Mouse (Mus musculus) heart, adult 18-20 months (tissue): ENCODE data around the gene Gm49486. TPM values are rescaled to one million over a fixed set of nuclear protein-coding genes. Genes with fewer than 3 reads are reported as not detected.

ENCODE experiments used
- DNase-seq, 2 experiments: peaks; one replicate each; pipeline ENCODE4 v3.0.0; 2021 to 2022; ENCODE audit warnings: mixed read lengths in 1 of 2
- long read RNA-seq, 2 experiments: library from polyadenylated mRNA; stranded (forward); transcript quantifications; one replicate each; pipeline ENCODE4 v2.0.0; 2021
- total RNA-seq, 2 experiments: library from RNA; stranded (reverse); gene quantifications; 2 replicates each; pipeline ENCODE4 v1.2.3; 2021

The Gm49486 gene
- total RNA-seq = 1 to 10 TPM; 1.2 to 1.3 TPM
- long read RNA-seq, experiment 1, partial matches to known transcripts = 0 of 4 reads
- long read RNA-seq, experiment 1, other reads (novel, unspliced or antisense) = 4 of 4 reads
- long read RNA-seq, experiment 2, partial matches to known transcripts = 0 of 1 reads
- long read RNA-seq, experiment 2, other reads (novel, unspliced or antisense) = 1 of 1 reads

DNA sequence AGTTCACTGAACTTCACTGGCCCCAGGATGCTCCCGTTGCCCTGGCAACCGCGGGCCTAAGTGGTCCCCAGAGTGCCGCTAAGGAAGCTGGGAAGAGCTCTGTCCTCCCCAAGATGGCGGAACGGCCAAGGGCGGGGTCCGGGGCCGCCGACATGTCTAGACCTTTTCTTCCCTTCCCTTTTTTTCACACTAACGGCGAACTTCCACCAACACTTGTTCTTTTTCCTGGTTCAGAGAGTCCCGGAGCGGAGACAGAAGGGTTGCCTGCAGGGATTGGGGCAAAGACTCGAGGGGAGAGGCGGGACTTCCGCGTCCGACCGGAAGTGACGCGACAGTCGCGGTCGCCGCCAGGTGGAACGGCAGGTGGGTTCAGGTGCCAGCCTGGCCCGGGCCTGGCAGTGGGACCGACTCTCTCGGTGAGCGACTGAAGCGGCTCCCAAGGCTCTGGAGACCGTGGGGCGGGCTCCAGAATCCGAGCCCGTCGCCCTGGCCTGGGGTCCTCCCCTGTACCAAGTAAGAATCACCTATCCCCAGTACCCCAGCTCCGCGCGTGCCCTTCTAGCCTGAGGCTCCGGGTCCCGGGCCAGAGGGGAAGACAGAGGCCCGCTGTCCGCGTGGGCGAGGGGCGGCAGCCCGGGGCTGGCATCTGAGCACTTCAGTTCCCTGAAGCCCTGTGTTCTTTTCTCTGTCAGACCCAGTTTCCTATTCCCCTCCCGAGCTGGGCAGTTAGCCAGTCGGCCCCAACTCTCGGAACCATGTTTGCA, at the start of gene Gm49486, which contains the start of gene Pick1:
Gm49486 (plus strand) TSS at position 334 of the 764 bp plus-strand sequence.
Pick1 (plus strand) TSS at position 116 of the 764 bp plus-strand sequence.
- DNase-seq = peak; percentile 92 to 95

DNA sequence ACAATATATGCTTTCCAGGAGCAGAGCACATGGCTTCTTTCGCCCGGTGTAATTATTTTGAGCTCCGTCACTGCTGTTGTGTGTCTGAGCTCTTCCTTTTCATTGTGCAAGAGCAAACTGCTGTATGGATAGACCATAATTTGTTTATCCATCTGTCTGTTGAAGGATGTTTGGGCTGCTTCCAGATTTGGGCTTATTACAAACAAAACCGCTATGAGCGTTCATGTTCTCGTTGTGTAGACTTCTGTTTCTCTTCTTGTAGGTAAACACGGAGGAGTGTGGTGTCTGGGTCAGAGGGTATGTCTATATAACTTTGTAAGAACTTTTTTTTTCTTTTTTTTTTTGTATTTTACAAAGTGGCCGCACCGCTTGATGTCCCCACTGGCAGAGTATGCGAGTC, 44.0 kb upstream of the Gm49486 start:
- no peak for DNase-seq

DNA sequence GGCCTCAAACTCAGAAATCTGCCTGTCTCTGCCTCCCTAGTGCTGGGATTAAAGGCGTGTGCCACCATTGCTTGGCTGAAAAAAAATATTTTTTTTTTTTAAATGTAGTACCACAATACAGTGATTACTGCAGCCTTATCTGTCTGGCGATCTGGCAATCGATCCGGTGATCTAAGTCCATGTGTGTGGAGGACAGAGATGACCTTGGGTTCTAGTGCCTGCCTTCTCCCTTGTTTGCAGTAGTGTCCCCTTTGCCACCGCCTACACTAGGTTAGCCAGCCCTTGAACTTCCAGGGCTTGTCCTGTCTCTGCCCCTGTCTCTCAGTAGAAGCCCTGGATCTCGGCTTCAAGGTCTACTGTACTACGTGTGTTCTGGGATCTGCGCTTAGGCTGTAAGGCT, 41.4 kb upstream of the Gm49486 start:
- no peak for DNase-seq

DNA sequence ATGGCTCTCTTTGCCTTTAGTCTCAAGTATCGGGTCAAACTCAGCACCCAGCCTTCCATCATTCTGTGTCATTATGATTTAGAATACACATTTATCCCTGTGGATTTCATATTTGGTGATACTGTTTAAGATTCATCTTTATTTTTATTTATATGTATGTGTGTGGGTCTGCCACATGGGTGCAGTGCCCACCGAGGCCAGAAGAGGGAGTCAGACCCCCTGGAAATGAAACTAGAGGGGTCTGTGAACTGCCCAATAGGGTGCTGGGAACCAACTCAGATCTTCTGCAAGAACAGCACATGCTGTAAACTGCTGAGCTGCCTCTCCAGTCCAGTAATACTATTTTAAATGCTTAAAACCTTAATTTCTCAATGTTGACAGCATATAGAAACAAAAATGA, 37.8 kb upstream of the Gm49486 start:
- no peak for DNase-seq

DNA sequence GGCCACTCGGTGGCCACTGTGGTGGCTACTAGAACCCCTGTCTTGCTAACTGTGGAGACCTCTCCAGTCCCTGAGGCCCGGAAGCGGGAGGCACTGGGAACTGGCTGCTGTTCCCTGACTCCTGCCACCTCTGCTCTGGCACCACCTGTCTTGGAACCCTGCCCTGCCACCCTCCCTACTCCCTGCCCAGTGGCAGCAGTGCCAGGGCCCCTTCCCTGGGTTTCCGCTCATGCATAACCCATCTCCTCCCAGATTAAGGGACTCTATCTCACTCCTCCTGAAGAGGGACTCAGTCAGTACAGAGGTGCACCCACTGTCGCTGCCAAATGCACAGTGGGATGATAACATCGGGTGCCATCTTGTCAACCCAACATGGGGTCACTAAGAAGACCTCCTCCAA, 36.7 kb upstream of the Gm49486 start:
- DNase-seq = no peak

- peak; percentile 36 to 52 for DNase-seq
Observed at GRCm38 (mm10) chr15:79192885-79193845, 36.0 kb upstream of the Gm49486 start.

DNA sequence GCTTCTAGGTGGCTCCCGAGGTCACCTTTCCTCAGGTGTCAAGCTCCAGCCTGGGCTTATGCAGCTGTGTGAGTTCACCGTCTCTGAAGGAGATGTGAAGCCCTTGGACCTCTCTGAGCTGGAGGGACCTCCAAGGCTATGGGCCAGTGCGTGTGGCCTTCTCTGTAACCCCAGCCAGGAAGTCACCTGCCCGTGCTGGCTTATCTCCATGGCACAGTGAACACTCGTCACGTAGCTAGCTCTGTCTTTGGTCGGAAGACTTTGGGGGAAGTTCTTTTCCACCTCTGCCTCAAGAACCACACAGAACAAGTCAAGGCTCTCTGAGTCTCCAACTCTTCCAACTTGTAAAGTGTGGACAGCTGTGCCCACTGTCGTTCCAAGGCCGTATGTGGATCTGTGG, 35.1 kb upstream of the Gm49486 start:
- DNase-seq = peak; percentile 36 to 55

DNA sequence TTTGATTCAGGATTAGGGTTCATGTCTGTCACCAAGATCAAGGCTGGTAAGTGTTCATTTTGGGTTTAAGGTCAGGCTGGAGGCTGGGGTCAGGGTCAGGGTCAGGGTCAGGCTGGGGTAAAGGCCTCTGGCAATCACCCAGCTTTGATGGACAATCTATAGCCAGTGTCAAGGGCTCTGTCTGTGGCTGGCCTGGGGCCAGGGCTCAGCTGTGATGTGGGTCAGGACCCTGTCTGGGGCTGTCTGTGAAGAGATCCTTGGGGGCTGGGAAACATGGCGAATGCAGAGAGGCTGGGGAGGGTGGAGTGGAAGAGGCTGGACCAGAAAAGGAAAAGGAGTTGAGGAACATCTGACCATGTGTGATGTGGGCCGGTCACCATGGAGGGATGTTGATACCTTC, 34.2 kb upstream of the Gm49486 start:
- no peak for DNase-seq

DNA sequence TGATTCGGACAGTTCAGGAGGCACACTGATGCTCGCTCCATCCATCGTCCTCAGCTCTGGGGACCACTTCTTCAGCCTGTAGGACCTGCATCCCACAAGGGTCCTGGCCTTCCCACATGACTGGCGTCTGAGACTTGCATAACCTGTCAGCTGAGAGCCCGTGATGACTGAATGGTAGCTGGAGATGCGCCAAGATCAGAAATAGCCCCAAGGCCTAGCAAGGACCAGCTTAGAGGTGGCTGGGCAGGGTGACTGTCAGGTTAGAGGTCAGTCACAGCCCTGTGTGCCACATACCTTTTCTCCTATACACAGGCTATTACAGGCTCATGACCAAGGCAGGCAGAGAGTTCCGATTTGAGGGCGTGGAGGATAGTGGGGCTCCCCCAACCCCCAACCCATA, 33.7 kb upstream of the Gm49486 start:
- peak; percentile 72 to 78 for DNase-seq

DNA sequence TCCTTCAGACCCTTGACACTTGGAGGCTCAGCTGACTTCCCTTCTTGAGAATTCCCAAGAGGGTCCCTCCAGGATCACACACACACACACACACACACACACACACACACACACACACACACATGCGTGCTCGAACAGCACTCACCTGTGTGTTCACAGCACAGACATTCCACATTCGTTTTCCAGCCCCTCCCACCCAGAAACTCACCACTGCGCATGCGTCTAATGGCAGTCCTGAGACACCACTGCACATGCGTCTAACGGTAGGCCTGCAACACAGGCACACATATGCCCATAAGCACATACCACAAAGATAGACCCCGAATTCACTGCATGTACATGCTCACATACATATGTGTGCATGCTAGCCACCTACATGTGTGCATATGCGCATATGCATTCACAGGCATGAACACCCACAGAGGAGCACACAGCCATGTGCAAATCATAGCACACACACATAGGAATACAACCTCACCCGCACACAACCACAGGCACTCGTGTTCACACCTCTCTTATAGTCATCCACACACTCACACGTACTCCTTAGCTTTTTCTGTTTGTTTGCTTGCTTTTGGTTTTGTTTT, 29.7 kb upstream of the Gm49486 start:
- no peak for DNase-seq

GRCm38 (mm10) chr15:79201491-79202150, 27.6 kb upstream of the Gm49486 start:
- DNase-seq = no peak

- no peak for DNase-seq
Observed at GRCm38 (mm10) chr15:79202575-79202974, 26.6 kb upstream of the Gm49486 start.

DNA sequence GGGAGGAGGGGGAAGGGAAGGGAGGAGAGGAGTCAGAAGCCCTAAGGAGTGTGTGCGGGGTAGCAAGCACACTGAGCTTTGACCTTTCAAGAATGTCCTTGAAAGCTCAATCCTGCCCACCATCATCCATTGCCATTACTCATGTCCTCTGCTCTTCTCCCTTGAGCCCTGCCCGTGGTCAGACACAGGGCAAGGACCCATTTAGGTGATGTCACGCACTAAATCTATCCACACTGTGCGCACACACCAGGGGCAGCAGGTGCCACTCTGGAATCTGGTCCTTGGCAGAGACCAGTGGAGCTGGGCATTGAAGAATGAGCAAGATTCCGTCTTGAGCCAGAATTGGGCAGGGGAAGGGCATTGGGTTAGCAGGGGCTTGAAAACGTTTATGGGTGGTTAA, 21.0 kb upstream of the Gm49486 start:
- DNase-seq = peak; percentile 32 to 46

GRCm38 (mm10) chr15:79208758-79209439, 20.3 kb upstream of the Gm49486 start:
- peak; percentile 35 to 83 for DNase-seq

DNA sequence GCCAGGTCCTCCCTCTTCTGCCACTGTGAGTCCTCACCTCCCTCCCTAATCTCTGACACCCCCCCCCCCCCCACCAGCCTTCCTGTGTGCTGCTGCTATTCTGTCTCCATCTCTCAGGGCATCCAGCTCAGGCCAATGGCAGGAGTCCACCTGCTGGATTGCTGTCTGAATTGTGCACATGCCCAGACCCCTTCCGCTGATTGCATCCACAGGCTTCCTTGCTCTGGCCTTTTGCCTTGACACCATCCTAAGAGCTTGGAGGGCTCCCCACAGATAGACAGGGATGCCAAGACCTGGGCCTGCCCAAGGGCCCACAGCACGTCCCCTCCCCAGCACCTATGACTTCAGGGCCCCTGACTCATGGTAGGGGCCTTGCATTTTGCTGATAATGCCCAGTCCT, 18.8 kb upstream of the Gm49486 start:
- DNase-seq = no peak

DNA sequence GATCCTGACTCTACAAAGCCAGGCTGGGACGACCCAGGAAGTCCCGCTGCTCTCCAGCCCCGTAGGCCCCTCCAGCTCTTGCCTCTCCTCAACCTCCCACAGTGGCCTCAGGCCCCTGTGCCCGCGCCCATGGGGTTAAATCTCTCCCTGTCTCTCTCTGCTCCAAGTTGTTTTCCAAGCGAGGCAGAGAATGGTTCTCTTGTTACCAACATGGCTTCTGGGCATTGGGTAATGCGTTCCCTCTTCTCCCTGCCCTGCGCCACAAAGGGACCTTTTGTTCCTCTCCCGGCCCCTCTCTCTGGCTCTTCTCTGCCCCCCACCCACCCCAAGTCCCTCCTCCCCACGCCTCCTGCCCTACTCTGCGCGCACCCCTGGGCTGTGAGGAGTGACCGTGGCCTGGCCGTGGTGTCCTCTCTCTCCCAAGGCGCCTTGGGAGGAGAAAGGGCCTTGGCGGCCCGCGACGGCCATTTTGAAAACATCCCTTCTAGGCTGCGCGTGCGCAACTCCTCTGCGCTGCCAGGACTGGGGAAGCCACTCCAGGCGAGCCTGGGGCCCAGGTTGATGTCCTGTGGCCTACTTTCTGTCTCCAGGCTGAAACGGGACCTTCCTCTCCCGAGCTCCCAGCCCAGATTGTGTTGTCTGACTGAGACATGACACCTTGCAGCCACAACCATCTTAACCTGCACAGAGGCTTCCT, 16.3 kb upstream of the Gm49486 start:
- DNase-seq = no peak

GRCm38 (mm10) chr15:79213591-79213990, 15.6 kb upstream of the Gm49486 start:
- DNase-seq = no peak

- DNase-seq = no peak
Observed at GRCm38 (mm10) chr15:79216191-79216590, 13.0 kb upstream of the Gm49486 start.

GRCm38 (mm10) chr15:79219572-79219971, 9.6 kb upstream of the Gm49486 start:
- no peak for DNase-seq

DNA sequence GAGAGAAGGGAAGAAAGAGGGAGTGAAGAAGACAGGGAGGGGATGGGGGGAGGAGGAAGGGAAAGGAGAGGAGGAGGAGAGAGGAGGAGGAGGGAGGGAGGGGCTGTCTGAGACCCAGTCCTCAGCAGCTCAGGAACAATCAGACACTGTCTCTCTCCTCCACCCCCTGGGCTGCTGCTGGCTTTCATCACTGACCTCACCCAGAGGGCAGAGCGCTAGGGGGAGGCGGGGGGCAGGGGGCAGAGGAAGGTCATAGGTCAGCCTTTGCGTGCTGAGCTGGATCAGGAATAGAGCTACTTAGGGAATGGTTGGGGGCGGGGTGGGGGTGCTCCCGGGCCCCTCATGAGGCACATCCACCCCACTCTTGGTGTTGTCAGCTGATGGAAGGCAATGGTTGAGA, 5.5 kb upstream of the Gm49486 start:
- DNase-seq = no peak
